Mouse (Mus musculus) midbrain, embryonic 11.5 days (tissue): ENCODE data around the gene Hsp90aa1. TPM values are rescaled to one million over a fixed set of nuclear protein-coding genes. Genes with fewer than 3 reads are reported as not detected.
"Not testable (repeated sequence)": the region's sequence is repeated elsewhere in the genome, so short reads cannot be mapped to it uniquely, and the experiment has no call there.

Experiments
- ATAC-seq: fragments of 200-750 bp; cut with Nextera tagmentation; 2 replicates; pipeline ENCODE4 v1.8.0; 2017; ENCODE audit warnings: moderate TSS enrichment, moderate library complexity; ENCODE audit not compliant: low FRiP score
- DNase-seq: peaks from one replicate; pipeline ENCODE4 v3.0.0; 2015; ENCODE audit warnings: low spot score; ENCODE audit errors: missing footprints
- H3K27ac ChIP-seq: fragments of 300-500 bp; sonication (generic); 2 replicates; pipeline ENCODE4 v1.5.1; 2014; ENCODE audit warnings: low read depth, low read length
- H3K27me3 ChIP-seq: fragments of 300-500 bp; sonication (generic); 2 replicates; pipeline ENCODE4 v1.6.1; 2014; ENCODE audit warnings: mild to moderate bottlenecking, low read length, moderate library complexity, mixed read lengths; ENCODE audit not compliant: control insufficient read depth, insufficient read depth
- H3K36me3 ChIP-seq: fragments of 300-500 bp; sonication (generic); 2 replicates; pipeline ENCODE4 v1.6.1; 2014; ENCODE audit warnings: mild to moderate bottlenecking, low read length, moderate library complexity, mixed read lengths; ENCODE audit not compliant: control insufficient read depth, insufficient read depth
- H3K4me1 ChIP-seq: fragments of 300-500 bp; sonication (generic); 2 replicates; pipeline ENCODE4 v1.6.1; 2014; ENCODE audit warnings: low read length; ENCODE audit not compliant: control insufficient read depth, insufficient read depth
- H3K4me2 ChIP-seq: fragments of 300-500 bp; sonication (generic); 2 replicates; pipeline ENCODE4 v1.6.1; 2014; ENCODE audit warnings: mild to moderate bottlenecking, moderate library complexity
- H3K4me3 ChIP-seq: fragments of 300-500 bp; sonication (generic); 2 replicates; pipeline ENCODE4 v1.5.1; 2014; ENCODE audit warnings: low read depth, low read length
- H3K9ac ChIP-seq: fragments of 300-500 bp; sonication (generic); 2 replicates; pipeline ENCODE4 v1.6.1; 2014; ENCODE audit warnings: low read length
- H3K9me3 ChIP-seq: fragments of 300-500 bp; sonication (generic); 2 replicates; pipeline ENCODE4 v1.6.1; 2016; ENCODE audit warnings: low read length; ENCODE audit not compliant: control insufficient read depth
- WGBS: fragments of 180-500 bp; shearing (Covaris S2); extraction: QIAGEN DNeasy Blood & Tissue Kit; methylation state at CpG from one replicate; pipeline ENCODE4 v1.1.7; 2014; 5-methylcytosine and 5-hydroxymethylcytosine counted together
- polyA plus RNA-seq: library from polyadenylated mRNA; unstranded; fragments of >200 nt; fragmentation: Nextera tagmentation; extraction: Ambion mirVana; gene quantifications from 2 replicates; pipeline ENCODE4 v1.2.1, GENCODE M21; 2014

Hsp90aa1 gene
- polyA plus RNA-seq, 1 experiment from 2014 or later = 1,584 TPM

GRCm38 (mm10) chr12:110695676-110696171, 6.8 kb downstream of the Hsp90aa1 start:
- Histone ChIP-seq H3K4me1 (peaks cover 9% of the 10 kb centered on the region), H3K36me3 (peaks cover 13% of the 10 kb centered on the region; the same call in 1 of the 2 replicates), H3K9me3 (no peaks in the 10 kb centered on the region), H3K4me3 (peak overlapping the region; percentile 99), H3K9ac (peak overlapping the region; percentile 99), H3K27ac (peak overlapping the region; percentile 90), H3K27me3 (no peaks in the 10 kb centered on the region), H3K4me2 (peak overlapping the region; percentile 62)
- DNase-seq = peak; percentile 95
- peak; percentile 49 for ATAC-seq
- WGBS = under 1% methylated on average over 53 of the region's 55 CpGs

- H3K27me3 ChIP-seq, H3K9ac ChIP-seq, H3K4me3 ChIP-seq, ATAC-seq, H3K4me1 ChIP-seq, H3K4me2 ChIP-seq, H3K9me3 ChIP-seq, H3K27ac ChIP-seq: not testable (repeated sequence)
- DNase-seq = peak; percentile 86
- peaks cover 27% of the 10 kb centered on the region for H3K36me3 ChIP-seq
- 77% methylated on average over 5 of the region's 5 CpGs for WGBS
Measured at GRCm38 (mm10) chr12:110693378-110693777, 9.2 kb downstream of the Hsp90aa1 start.

GRCm38 (mm10) chr12:110689919-110690643, 12.4 kb downstream of the Hsp90aa1 start:
- Histone ChIP-seq H3K4me2 (no peak overlapping the region), H3K9ac (no peak overlapping the region), H3K27me3 (no peaks in the 10 kb centered on the region), H3K4me1 (peaks cover 7% of the 10 kb centered on the region), H3K36me3 (peaks cover 28% of the 10 kb centered on the region), H3K9me3 (no peaks in the 10 kb centered on the region), H3K4me3 (no peak overlapping the region), H3K27ac (no peak overlapping the region)
- 87% methylated on average over 6 of the region's 6 CpGs for WGBS
- DNase-seq (no peak), ATAC-seq (no peak)

- DNase-seq, ATAC-seq, H3K27me3 ChIP-seq, H3K4me3 ChIP-seq, H3K9me3 ChIP-seq, H3K9ac ChIP-seq, H3K4me2 ChIP-seq, H3K27ac ChIP-seq, H3K4me1 ChIP-seq: not testable (repeated sequence)
- peaks cover 24% of the 10 kb centered on the region for H3K36me3 ChIP-seq
- WGBS = 91% methylated on average over 3 of the region's 3 CpGs
Measured at GRCm38 (mm10) chr12:110688921-110689320, 13.6 kb downstream of the Hsp90aa1 start.

- Histone ChIP-seq H3K4me3 (no peak overlapping the region), H3K9me3 (no peaks in the 10 kb centered on the region), H3K4me1 (no peaks in the 10 kb centered on the region), H3K9ac (no peak overlapping the region), H3K4me2 (no peak overlapping the region), H3K27ac (no peak overlapping the region), H3K36me3 (peaks cover 24% of the 10 kb centered on the region), H3K27me3 (no peaks in the 10 kb centered on the region)
- 84% methylated on average over 12 of the region's 12 CpGs for WGBS
- DNase-seq (no peak), ATAC-seq (no peak)
Measured at GRCm38 (mm10) chr12:110687894-110688734, 14.4 kb downstream of the Hsp90aa1 start.

- no CpG with 5 or more reads among the region's 1 CpGs for WGBS
- no peak for DNase-seq
- H3K36me3 ChIP-seq = peaks cover 2% of the 10 kb centered on the region; the same call in 1 of the 2 replicates
Measured at GRCm38 (mm10) chr12:110683580-110683979, 18.9 kb downstream of the Hsp90aa1 start.

GRCm38 (mm10) chr12:110682561-110683299, 19.8 kb downstream of the Hsp90aa1 start, which contains the start of gene 1700001K19Rik:
Gene 1700001K19Rik, minus strand, starts transcription at chr12:110682619.
- Histone ChIP-seq H3K9ac (no peak within 1 kb of the TSS), H3K27ac (no peak within 1 kb of the TSS), H3K4me2 (no peak within 1 kb of the TSS), H3K27me3 (no peaks in the 10 kb centered on the region), H3K36me3 (no peaks in the 10 kb centered on the region; the same call in 1 of the 2 replicates), H3K4me1 (no peaks in the 10 kb centered on the region), H3K9me3 (no peaks in the 10 kb centered on the region), H3K4me3 (no peak within 1 kb of the TSS)
- WGBS = 80% methylated on average over 9 of the region's 9 CpGs
- ATAC-seq (no peak), DNase-seq (no peak)

More at GRCm38 (mm10) chr12:110683580-110683979, 18.9 kb downstream of the Hsp90aa1 start:
- no peak for ATAC-seq
- H3K27ac ChIP-seq = no peak overlapping the region
- no peak overlapping the region for H3K4me2 ChIP-seq
- no peak overlapping the region for H3K9ac ChIP-seq
- H3K4me3 ChIP-seq = no peak overlapping the region
- no peaks in the 10 kb centered on the region for H3K27me3 ChIP-seq
- H3K9me3 ChIP-seq = no peaks in the 10 kb centered on the region
- no peaks in the 10 kb centered on the region for H3K4me1 ChIP-seq

- H3K9me3 ChIP-seq = no peaks in the 10 kb centered on the region
- WGBS = 67% methylated on average over 3 of the region's 3 CpGs
- no peaks in the 10 kb centered on the region for H3K4me1 ChIP-seq
- H3K27me3 ChIP-seq = no peaks in the 10 kb centered on the region
- no peaks in the 10 kb centered on the region; the same call in 1 of the 2 replicates for H3K36me3 ChIP-seq
- no peak for ATAC-seq
- no peak for DNase-seq
- no peak overlapping the region for H3K9ac ChIP-seq
- H3K4me3 ChIP-seq = no peak overlapping the region
- no peak overlapping the region for H3K4me2 ChIP-seq
- no peak overlapping the region for H3K27ac ChIP-seq
Measured at GRCm38 (mm10) chr12:110681878-110682277, 20.6 kb downstream of the Hsp90aa1 start.
